Mouse (Mus musculus): Measurements from ENCODE around the gene St6galnac4. TPM values are rescaled to one million over a fixed set of nuclear protein-coding genes. Genes with fewer than 3 reads are reported as not detected.

The St6galnac4 gene
- total and polyA plus RNA-seq, 2 experiments, result 0.74 to 2.2 TPM

DNA sequence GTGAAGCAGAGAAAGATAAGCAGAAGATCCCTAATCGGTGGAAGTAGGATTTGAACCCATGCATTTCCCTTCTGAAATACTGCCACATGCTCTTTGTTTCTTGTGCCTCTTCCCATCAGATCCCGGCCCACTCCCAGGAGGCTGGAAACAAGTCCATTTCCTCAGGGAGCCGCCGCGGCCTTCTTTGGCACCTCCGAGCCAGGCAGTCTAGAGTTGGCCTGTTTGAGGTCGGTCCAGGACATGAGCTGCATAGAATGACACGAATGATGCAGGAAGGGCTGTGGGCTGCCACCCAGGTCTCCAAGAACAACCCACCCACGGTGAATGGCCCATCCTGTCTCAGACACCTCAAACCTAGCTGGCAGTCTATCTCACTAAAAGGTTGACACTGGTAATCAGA, 10.4 kb upstream of the St6galnac4 start:
- no peak for TF ChIP-seq POLR2A (IDR thresholded peaks at IDR 0.05; ENCODE audit: extremely low read depth, insufficient read depth, low read length)
- no peak for TF ChIP-seq CTCF (IDR thresholded peaks at IDR 0.05; ENCODE audit: low read depth, low read length)
- no peak overlapping the region for H3K27ac ChIP-seq (replicated peaks; ENCODE audit: insufficient read depth, low read depth, low read length)
- no peak for DNase-seq (ENCODE audit: extremely low read depth, low read depth, low spot score)
- peaks cover 2% of the 10 kb centered on the region; the same call in 1 of the 2 replicates for H3K4me1 ChIP-seq (ENCODE audit: control insufficient read depth, insufficient read depth, low read length)
- no peaks in the 10 kb centered on the region for H3K79me2 ChIP-seq (ENCODE audit: control insufficient read depth, insufficient read depth, low read length)
- 86% methylated on average over 9 of the region's 9 CpGs for WGBS
- H3K4me3 ChIP-seq (ENCODE audit: insufficient read depth, low read depth, low read length), result no peak overlapping the region
- H3K9ac ChIP-seq (ENCODE audit: low read depth, low read length), result no peak overlapping the region
- no peaks in the 10 kb centered on the region for H3K36me3 ChIP-seq (ENCODE audit: control insufficient read depth, insufficient read depth, low read length)
- H3K27me3 ChIP-seq (ENCODE audit: control insufficient read depth, insufficient read depth, low read length), result 0 out of 2 replicates have a peak, but pooled peaks cover 5% of the 10 kb centered on the region

DNA sequence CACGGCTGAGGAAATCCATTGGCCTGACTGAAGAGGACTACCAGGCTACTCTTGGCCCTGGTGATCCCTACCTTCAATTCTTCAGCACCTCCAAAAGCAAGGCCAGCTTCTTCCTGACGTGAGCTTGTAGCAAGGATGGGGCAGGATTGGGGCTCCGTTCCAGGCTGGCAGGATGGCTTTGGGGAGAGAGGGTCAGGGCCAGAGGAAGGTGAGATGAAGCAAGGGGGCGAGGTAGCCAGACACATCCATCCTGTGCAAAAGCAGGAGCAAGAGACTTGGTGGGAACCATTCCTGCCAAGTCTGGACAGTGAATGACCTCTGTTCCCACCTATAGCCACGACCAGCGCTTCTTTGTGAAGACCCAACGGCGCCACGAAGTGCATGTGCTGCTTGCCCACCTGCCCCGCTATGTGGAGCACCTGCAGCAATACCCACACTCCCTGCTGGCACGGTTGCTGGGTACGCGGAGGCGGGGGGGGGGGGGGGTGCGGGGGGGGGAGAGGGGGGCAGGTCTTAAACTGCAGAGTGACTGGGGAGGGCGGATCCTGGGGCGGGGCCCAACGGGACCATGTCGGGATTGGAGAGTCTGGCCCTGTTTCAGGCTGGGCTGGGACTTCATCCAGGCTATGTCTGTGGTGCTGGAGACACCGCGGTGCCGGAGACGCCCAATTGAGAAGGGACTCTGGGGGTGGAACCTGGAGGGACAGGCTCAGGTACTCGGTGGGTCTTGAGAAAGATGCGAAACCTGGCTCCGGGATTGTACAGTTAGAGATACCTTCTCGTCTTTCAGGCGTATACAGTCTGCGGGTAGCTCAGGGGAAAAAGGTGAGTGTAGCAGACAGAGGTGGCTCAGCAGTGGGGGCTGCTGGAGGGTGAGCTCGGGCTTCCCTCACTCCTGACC, 8.5 kb upstream of the St6galnac4 start:
- H3K27me3 ChIP-seq (ENCODE audit: control insufficient read depth, insufficient read depth, low read length), result 0 out of 2 replicates have a peak, but pooled peaks cover 5% of the 10 kb centered on the region
- H3K9ac ChIP-seq (ENCODE audit: low read depth, low read length), result no peak overlapping the region
- H3K4me3 ChIP-seq (ENCODE audit: insufficient read depth, low read depth, low read length), result no peak overlapping the region
- TF ChIP-seq CTCF (IDR thresholded peaks at IDR 0.05; ENCODE audit: low read depth, low read length) (no peak), POLR2A (IDR thresholded peaks at IDR 0.05; ENCODE audit: extremely low read depth, insufficient read depth, low read length) (no peak)
- peaks cover 2% of the 10 kb centered on the region; the same call in 1 of the 2 replicates for H3K4me1 ChIP-seq (ENCODE audit: control insufficient read depth, insufficient read depth, low read length)
- DNase-seq (ENCODE audit: extremely low read depth, low read depth, low spot score), result no peak
- WGBS, result 48% methylated on average over 24 of the region's 30 CpGs
- no peaks in the 10 kb centered on the region for H3K79me2 ChIP-seq (ENCODE audit: control insufficient read depth, insufficient read depth, low read length)
- no peaks in the 10 kb centered on the region for H3K36me3 ChIP-seq (ENCODE audit: control insufficient read depth, insufficient read depth, low read length)
- no peak overlapping the region for H3K27ac ChIP-seq (replicated peaks; ENCODE audit: insufficient read depth, low read depth, low read length)

DNA sequence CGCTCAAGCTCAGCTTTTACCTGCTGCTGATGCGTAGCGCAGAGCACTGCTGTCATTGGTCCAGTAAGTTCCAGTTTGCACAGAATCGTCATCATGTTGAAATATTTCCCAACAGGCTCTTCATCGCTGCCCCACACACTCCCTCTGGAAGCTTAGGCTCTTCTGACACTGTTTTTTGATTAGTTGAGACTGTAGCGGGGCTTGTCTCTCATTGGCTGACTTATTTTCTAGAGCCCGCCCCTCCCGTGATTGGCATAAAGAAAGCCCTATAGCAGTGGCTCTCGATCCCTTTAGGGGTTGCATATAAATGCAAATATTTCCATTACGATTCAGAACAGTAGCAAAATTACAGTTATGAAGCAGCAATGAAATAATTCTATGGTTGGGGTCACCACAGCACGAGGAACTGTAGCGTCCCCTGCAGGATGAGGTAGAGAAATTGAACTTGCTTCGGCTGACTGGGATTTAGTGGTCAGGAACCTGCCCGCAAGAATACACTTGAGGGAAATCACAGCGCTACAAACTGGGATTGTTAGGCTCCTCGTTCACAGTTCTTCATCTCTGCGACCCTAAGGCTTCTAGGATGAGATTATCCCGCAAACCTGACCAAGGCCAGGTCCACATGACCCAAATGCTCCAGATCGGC, 5.3 kb upstream of the St6galnac4 start:
- H3K27me3 ChIP-seq (ENCODE audit: control insufficient read depth, insufficient read depth, low read length), result no peaks in the 10 kb centered on the region
- 57% methylated on average over 19 of the region's 19 CpGs for WGBS
- H3K27ac ChIP-seq (replicated peaks; ENCODE audit: insufficient read depth, low read depth, low read length), result no peak overlapping the region
- no peak overlapping the region for H3K9ac ChIP-seq (ENCODE audit: low read depth, low read length)
- no peak for DNase-seq (ENCODE audit: extremely low read depth, low read depth, low spot score)
- TF ChIP-seq CTCF (IDR thresholded peaks at IDR 0.05; ENCODE audit: low read depth, low read length) (no peak), POLR2A (IDR thresholded peaks at IDR 0.05; ENCODE audit: extremely low read depth, insufficient read depth, low read length) (no peak)
- H3K36me3 ChIP-seq (ENCODE audit: control insufficient read depth, insufficient read depth, low read length), result no peaks in the 10 kb centered on the region
- peaks cover 2% of the 10 kb centered on the region; the same call in 1 of the 2 replicates for H3K4me1 ChIP-seq (ENCODE audit: control insufficient read depth, insufficient read depth, low read length)
- H3K79me2 ChIP-seq (ENCODE audit: control insufficient read depth, insufficient read depth, low read length), result no peaks in the 10 kb centered on the region
- no peak overlapping the region for H3K4me3 ChIP-seq (ENCODE audit: insufficient read depth, low read depth, low read length)

DNA sequence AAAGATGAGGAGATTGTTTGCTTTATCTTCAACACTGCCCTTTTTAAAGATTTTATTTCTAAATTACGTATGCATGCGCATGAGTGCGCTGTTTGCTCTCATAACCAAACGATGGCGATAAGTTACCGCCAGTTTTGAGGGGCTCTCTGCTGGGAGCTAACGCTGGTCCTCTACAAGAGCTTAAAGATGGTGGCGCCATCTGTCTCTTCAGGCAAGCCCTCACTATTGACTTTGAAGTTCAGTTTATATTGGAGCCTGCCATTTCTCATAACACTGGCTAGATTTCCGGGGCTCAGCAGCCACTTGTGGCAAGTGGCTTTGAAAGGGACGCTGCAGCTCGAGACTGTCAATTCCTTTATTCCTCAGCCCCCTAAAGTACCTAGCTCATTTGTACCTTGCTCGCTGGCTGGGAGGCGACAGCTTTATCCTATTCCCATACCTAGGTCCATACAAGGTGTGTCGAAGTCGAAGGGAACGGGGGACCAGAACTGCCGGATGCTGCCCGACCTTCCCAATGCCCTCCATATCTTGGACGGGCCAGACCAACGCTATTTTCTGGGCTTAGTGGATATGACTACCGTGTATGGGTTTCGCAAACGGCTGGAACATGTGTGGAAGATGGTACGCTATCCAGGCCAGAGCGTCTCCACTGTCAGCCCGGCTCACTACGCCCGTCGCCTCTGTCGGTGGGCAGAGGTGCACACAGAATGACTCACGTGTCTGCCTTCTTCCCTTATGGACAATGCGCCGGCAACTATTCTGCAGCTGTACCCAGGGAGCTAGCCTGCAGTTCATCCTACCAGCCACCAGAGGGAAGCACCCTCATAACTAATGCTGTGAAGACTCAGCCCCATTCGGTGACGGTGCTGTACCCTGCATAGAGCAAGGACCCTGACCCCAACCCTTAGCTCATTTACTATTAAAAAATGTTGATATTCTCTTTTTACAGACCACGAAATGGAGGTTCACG, 3.8 kb upstream of the St6galnac4 start:
- DNase-seq (ENCODE audit: extremely low read depth, low read depth, low spot score), result peak; percentile 56
- H3K36me3 ChIP-seq (ENCODE audit: control insufficient read depth, insufficient read depth, low read length), result no peaks in the 10 kb centered on the region
- H3K4me3 ChIP-seq (ENCODE audit: insufficient read depth, low read depth, low read length), result no peak overlapping the region
- H3K4me1 ChIP-seq (ENCODE audit: control insufficient read depth, insufficient read depth, low read length), result peaks cover 2% of the 10 kb centered on the region; the same call in 1 of the 2 replicates
- no peak overlapping the region for H3K9ac ChIP-seq (ENCODE audit: low read depth, low read length)
- TF ChIP-seq CTCF (IDR thresholded peaks at IDR 0.05; ENCODE audit: low read depth, low read length), result peak; percentile 99
- TF ChIP-seq POLR2A (IDR thresholded peaks at IDR 0.05; ENCODE audit: extremely low read depth, insufficient read depth, low read length), result no peak
- H3K27me3 ChIP-seq (ENCODE audit: control insufficient read depth, insufficient read depth, low read length), result no peaks in the 10 kb centered on the region
- H3K79me2 ChIP-seq (ENCODE audit: control insufficient read depth, insufficient read depth, low read length), result no peaks in the 10 kb centered on the region
- no peak overlapping the region for H3K27ac ChIP-seq (replicated peaks; ENCODE audit: insufficient read depth, low read depth, low read length)
- 20% methylated on average over 37 of the region's 37 CpGs for WGBS

DNA sequence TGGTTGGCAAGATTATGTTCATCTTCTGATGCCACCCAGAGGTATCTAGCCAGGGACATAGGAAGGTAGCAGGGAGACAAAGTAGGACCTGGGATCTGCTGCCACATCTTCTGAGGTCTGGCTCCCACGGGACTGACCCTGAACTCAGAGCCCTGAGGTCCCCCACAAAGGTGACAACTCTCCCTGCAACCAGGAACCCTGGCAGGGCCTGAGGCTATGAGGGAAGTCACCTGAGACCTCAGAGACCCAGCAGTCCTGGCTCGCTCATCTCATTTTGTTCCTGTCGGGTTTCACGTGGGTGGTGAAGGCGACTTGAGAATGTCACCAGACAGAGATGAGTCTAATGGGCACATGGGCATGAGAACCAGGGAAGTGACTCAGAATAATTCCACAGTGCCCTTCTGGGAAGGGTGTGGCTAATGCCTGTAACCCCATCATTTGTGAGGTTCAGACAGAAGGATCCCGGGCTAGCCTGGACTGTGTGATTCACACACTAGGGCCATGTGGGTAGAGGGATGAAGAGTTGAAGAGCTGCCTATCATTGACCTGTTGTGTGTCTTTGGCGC, 1.7 kb upstream of the St6galnac4 start:
- no peak for DNase-seq (ENCODE audit: extremely low read depth, low read depth, low spot score)
- WGBS, result 92% methylated on average over 7 of the region's 7 CpGs

More for the DNA sequence above, 1.7 kb upstream of the St6galnac4 start:
- no peak overlapping the region for H3K4me3 ChIP-seq (ENCODE audit: insufficient read depth, low read depth, low read length)
- H3K79me2 ChIP-seq (ENCODE audit: control insufficient read depth, insufficient read depth, low read length), result no peaks in the 10 kb centered on the region
- H3K36me3 ChIP-seq (ENCODE audit: control insufficient read depth, insufficient read depth, low read length), result no peaks in the 10 kb centered on the region
- H3K4me1 ChIP-seq (ENCODE audit: control insufficient read depth, insufficient read depth, low read length), result peaks cover 11% of the 10 kb centered on the region
- no peak for TF ChIP-seq POLR2A (IDR thresholded peaks at IDR 0.05; ENCODE audit: extremely low read depth, insufficient read depth, low read length)
- no peak for TF ChIP-seq CTCF (IDR thresholded peaks at IDR 0.05; ENCODE audit: low read depth, low read length)
- H3K27me3 ChIP-seq (ENCODE audit: control insufficient read depth, insufficient read depth, low read length), result no peaks in the 10 kb centered on the region
- no peak overlapping the region for H3K9ac ChIP-seq (ENCODE audit: low read depth, low read length)
- H3K27ac ChIP-seq (replicated peaks; ENCODE audit: insufficient read depth, low read depth, low read length), result no peak overlapping the region
